Mouse (Mus musculus) midbrain, embryonic 12.5 days (tissue): ENCODE data around the gene Fam32a. TPM values are rescaled to one million over a fixed set of nuclear protein-coding genes. Genes with fewer than 3 reads are reported as not detected.
A peak's percentile ranks its signal among the peaks of the same experiment; 100 is the strongest.

Experiments
- ATAC-seq: fragments of 200-750 bp; cut with Nextera tagmentation; 2 replicates; pipeline ENCODE4 v1.8.0; 2017; ENCODE audit warnings: low read depth, moderate TSS enrichment, moderate library complexity; ENCODE audit not compliant: low FRiP score
- H3K27ac ChIP-seq: fragments of 300-500 bp; sonication (generic); replicated peaks from 2 replicates; pipeline ENCODE4 v1.5.1; 2016; ENCODE audit warnings: mild to moderate bottlenecking
- H3K27me3 ChIP-seq: fragments of 300-500 bp; sonication (generic); 2 replicates; pipeline ENCODE4 v1.6.1; 2016; ENCODE audit warnings: mild to moderate bottlenecking
- H3K36me3 ChIP-seq: fragments of 300-500 bp; sonication (generic); 2 replicates; pipeline ENCODE4 v1.6.1; 2016
- H3K4me1 ChIP-seq: fragments of 300-500 bp; sonication (generic); 2 replicates; pipeline ENCODE4 v1.6.1; 2016
- H3K4me2 ChIP-seq: fragments of 300-500 bp; sonication (generic); replicated peaks from 2 replicates; pipeline ENCODE4 v1.6.1; 2016; ENCODE audit warnings: mild to moderate bottlenecking, moderate library complexity
- H3K4me3 ChIP-seq: fragments of 300-500 bp; sonication (generic); 2 replicates; pipeline ENCODE4 v1.5.1; 2016; ENCODE audit warnings: mild to moderate bottlenecking
- H3K9ac ChIP-seq: fragments of 300-500 bp; sonication (generic); replicated peaks from 2 replicates; pipeline ENCODE4 v1.6.1; 2016; ENCODE audit warnings: mild to moderate bottlenecking, moderate library complexity
- H3K9me3 ChIP-seq: fragments of 300-500 bp; sonication (generic); 2 replicates; pipeline ENCODE4 v1.6.1; 2016; ENCODE audit warnings: mild to moderate bottlenecking
- WGBS: fragments of 180-500 bp; shearing (Covaris S2); methylation state at CpG from one replicate; pipeline ENCODE4 v1.1.7; 2016; 5-methylcytosine and 5-hydroxymethylcytosine counted together
- polyA plus RNA-seq: library from polyadenylated mRNA; unstranded; fragments of >200 nt; fragmentation: Nextera tagmentation; extraction: Ambion mirVana; gene quantifications from 2 replicates; pipeline ENCODE4 v1.2.1, GENCODE M21; 2016

Gene Fam32a
- 87.2 and 89.6 TPM in 2 replicates for polyA plus RNA-seq

DNA sequence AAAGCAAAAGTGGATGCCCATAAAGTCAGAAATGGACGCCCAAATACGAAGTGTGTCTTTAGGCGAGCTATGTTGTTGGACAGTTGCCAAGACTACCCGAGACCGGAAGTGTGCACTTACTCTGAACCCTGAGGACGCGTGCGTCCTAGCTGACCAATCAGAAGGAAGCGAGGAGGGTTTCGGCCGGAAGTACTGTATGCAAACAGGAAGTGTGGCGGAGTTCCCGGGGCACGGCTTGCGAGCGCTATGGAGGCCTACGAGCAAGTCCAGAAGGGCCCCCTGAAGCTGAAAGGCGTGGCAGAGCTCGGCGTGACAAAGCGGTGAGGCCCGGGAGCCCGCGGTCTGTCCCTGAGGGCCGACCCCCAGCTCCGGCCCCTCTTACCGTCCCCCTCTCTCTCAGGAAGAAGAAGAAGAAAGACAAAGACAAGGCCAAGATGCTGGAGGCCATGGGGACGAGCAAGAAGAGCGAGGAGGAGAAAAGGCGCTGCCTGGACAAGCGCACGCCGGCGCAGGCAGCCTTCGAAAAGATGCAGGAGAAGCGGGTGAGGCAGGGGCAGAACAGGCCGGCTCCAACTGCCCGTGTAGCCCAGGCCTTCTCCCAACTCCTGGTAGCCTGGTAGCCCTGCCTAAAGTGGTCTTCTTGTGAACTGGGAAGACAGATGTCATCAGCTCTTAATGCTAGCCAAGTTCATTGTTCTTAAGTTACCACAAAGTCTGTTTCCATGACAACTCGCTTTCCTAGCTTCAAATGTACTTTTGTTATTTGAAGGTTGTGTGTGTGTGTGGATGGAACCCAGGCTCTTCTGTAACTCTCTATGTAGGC is at the start of gene Fam32a:
Fam32a (plus strand) TSS at position 190 of the 823 bp plus-strand sequence.
- Histone ChIP-seq H3K27ac (peak within 1 kb of the TSS; percentile 75), H3K4me1 (peaks cover 14% of the 10 kb centered on the region), H3K4me3 (peak within 1 kb of the TSS; percentile 86), H3K36me3 (peaks cover 34% of the 10 kb centered on the region), H3K9me3 (no peaks in the 10 kb centered on the region), H3K4me2 (peak within 1 kb of the TSS; percentile 92), H3K27me3 (peaks cover 10% of the 10 kb centered on the region; the same call in 1 of the 2 replicates), H3K9ac (peak within 1 kb of the TSS; percentile 82)
- WGBS, result 16% methylated on average over 39 of the region's 39 CpGs
- ATAC-seq, result peak; percentile 99

DNA sequence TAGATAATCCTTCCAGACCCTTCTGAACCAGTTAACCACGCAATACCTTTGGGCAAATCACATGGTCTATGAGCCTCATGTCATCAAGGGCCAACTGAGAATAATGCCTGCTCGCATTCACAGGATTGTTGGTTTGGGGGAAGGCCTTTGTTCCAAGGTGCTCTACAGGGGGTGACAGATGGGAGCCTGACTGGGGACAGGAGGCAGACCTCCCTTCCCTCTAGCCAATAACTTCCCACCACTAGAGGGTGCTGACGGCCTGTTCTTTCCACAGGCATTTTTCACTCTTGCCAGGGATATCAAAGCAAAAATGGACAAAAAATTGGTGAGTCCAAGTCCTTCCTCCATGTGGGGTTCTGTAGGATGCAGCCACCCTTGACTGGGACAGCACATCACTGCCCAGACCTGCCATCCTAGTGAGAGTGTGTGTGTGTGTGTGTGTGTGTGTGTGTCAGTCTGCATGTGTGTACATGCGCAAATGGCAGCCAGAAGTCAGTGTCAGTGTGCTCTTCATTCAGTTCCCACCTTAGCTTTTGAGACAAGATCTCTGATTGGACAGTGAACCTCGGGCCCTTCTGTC is 42.1 kb upstream of the Fam32a start:
- Histone ChIP-seq H3K4me3 (no peak overlapping the region), H3K27me3 (no peaks in the 10 kb centered on the region), H3K36me3 (peaks cover 87% of the 10 kb centered on the region), H3K27ac (no peak overlapping the region), H3K9ac (no peak overlapping the region), H3K4me1 (no peaks in the 10 kb centered on the region), H3K9me3 (no peaks in the 10 kb centered on the region), H3K4me2 (no peak overlapping the region)
- 59% methylated on average over 5 of the region's 5 CpGs for WGBS
- ATAC-seq, result peak; percentile 51; the same call in 1 of the 2 replicates

DNA sequence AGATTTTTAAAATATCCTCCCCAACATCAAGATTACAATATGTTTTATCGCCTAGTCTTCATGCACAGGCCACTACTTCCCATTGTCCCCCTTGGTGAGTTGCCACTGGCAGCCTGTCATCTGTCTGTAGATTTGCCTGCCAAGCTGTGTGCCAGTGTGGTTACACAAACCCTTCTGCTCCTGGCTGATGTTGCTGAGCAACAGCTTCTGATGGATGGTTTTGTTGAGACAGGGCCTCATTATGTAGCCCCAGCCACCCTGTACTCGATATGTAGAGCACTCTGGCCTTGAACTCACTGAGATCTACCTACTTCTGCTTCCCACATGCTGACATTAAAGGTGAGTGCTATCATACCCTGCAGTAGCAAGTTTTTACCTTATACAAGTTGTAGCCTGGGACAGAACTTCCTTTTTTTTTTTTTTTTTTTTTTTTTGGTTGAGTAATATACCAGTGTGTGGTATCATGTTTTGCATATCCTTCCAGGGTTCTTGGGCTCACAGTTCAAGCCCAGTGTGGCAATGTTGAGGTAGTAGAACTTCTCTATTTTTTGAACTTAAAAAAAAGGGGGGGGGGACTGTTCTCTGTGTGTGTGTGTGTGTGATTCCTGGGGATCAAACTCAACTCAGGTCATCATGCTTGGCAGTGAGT is 35.9 kb upstream of the Fam32a start:
- no peak for ATAC-seq

DNA sequence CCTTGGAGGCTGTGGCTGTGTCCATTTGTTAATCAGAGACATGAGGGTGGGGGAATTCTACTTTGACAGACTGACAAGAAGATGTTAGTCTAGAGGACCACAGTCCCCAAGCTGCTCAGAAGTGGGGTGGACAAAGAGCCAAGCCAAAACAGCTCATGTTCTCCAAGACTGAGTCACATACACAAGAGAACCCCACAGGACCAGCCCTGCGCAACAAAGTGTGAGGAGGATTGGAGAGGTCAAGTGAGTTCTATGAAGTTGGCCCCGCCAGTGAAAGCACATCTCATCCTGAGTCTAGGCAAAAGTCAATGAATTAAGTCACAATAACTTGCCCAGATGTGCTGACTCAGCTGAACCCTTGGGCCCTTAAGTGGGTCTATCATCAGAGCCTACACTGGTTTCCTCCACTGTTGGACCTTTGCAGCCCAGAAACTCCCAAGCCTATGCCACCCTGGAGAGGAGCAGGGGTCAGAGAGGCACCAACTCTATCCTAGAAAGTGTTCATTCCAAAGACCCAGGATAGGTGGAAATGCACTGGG is 31.7 kb upstream of the Fam32a start:
- no peak overlapping the region for H3K4me2 ChIP-seq
- no peak overlapping the region for H3K27ac ChIP-seq
- no peaks in the 10 kb centered on the region for H3K36me3 ChIP-seq
- no peaks in the 10 kb centered on the region for H3K27me3 ChIP-seq
- no peak overlapping the region for H3K4me3 ChIP-seq
- no peaks in the 10 kb centered on the region for H3K4me1 ChIP-seq
- no peak overlapping the region for H3K9ac ChIP-seq
- no peaks in the 10 kb centered on the region for H3K9me3 ChIP-seq
- 91% methylated on average over 2 of the region's 2 CpGs for WGBS
- ATAC-seq, result no peak

More for the DNA sequence above, 35.9 kb upstream of the Fam32a start:
- Histone ChIP-seq H3K27ac (no peak overlapping the region), H3K36me3 (peaks cover 37% of the 10 kb centered on the region), H3K27me3 (no peaks in the 10 kb centered on the region), H3K4me3 (no peak overlapping the region), H3K9me3 (no peaks in the 10 kb centered on the region), H3K9ac (no peak overlapping the region), H3K4me1 (no peaks in the 10 kb centered on the region), H3K4me2 (no peak overlapping the region)
- 83% methylated on average over 2 of the region's 2 CpGs for WGBS

DNA sequence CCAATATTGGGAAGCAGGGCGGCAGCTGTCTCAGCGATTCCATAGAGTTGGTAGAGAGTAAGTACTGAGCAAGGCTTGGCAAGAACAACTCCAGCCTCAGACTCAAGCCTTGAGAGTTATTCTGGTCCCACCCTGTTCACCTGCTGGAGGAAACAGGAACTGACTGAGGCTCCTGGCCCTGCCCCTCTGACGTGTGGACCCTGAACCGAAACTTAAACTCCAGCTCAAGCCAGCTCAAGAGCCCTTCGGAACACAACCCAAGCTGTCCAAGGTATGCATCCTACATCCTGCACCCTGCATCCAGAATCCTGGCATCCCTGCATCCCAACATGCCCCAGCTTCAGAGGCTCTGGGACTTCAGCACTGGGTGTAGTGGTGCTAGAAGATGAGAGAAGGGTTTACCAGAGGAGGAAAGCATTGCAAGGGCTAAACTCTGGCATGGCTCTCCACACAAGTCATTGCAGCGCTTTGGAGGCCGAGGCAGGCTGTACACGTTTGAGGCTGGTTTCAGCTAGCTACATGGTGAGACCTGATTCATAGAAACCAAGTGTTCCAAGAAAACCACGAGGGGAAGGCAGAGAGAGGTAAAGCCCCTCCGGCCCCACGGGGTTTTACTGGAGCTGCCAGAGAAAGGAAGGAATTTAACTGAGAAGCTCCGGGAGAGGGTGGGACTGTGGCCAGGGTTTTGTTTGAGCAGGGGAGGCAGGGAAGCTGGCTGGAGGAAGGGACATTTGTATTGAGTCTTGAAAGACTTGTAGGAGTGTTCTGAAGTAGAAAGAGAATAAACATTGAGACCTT is 29.9 kb upstream of the Fam32a start, which contains the start of gene Hsh2d:
Hsh2d (plus strand) TSS at position 222 of the 798 bp plus-strand sequence.
- ATAC-seq, result no peak
- no peaks in the 10 kb centered on the region for H3K4me1 ChIP-seq
- no peaks in the 10 kb centered on the region for H3K36me3 ChIP-seq
- no peak within 1 kb of the TSS for H3K4me3 ChIP-seq
- H3K9ac ChIP-seq, result no peak within 1 kb of the TSS
- no peaks in the 10 kb centered on the region for H3K9me3 ChIP-seq
- H3K4me2 ChIP-seq, result no peak within 1 kb of the TSS
- WGBS, result 72% methylated on average over 12 of the region's 12 CpGs
- H3K27ac ChIP-seq, result no peak within 1 kb of the TSS
- H3K27me3 ChIP-seq, result no peaks in the 10 kb centered on the region

DNA sequence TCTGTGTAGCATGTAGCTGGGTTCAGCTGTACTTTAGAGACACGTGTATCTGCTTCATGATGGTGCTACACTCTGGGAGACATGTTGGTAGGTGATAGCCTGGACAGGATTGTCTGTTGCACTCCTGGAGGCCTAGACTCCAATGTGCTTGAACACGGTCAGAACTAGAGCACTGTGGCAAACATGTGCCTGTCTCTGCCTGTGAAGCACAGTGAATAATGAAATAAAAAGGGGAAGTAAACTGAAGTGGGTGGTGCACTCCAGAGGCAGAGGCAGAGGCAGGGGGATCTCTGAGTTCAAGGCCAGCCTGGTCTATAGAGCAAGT is 29.4 kb upstream of the Fam32a start:
- Histone ChIP-seq H3K4me1 (no peaks in the 10 kb centered on the region), H3K9me3 (no peaks in the 10 kb centered on the region), H3K27ac (no peak overlapping the region), H3K4me2 (no peak overlapping the region), H3K36me3 (no peaks in the 10 kb centered on the region), H3K27me3 (no peaks in the 10 kb centered on the region), H3K9ac (no peak overlapping the region), H3K4me3 (no peak overlapping the region)
- no peak for ATAC-seq
- 92% methylated on average over 2 of the region's 2 CpGs for WGBS

DNA sequence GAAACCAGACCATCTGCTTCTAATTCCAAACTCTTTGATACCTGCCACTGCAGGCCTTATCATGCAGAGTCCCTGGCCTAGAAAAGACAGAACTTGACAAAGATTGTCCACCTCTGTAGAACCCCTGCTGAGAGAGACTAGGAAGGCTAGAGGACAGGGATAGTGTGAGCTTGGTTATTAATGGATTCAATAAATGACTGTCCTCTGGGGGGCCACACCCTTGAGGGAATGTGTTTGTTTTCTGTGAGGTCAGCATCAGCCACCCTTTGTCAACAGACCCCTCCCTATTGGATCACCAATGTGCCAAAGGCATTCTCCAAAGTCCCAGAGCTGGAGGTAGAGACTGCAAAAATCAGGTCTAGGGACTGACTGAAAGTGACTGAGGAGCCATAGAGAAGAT is 27.5 kb upstream of the Fam32a start:
- no peak overlapping the region for H3K27ac ChIP-seq
- H3K4me1 ChIP-seq, result no peaks in the 10 kb centered on the region
- ATAC-seq, result no peak
- H3K4me2 ChIP-seq, result no peak overlapping the region
- no peak overlapping the region for H3K4me3 ChIP-seq
- H3K9me3 ChIP-seq, result no peaks in the 10 kb centered on the region
- no peaks in the 10 kb centered on the region for H3K36me3 ChIP-seq
- H3K27me3 ChIP-seq, result no peaks in the 10 kb centered on the region
- H3K9ac ChIP-seq, result no peak overlapping the region

DNA sequence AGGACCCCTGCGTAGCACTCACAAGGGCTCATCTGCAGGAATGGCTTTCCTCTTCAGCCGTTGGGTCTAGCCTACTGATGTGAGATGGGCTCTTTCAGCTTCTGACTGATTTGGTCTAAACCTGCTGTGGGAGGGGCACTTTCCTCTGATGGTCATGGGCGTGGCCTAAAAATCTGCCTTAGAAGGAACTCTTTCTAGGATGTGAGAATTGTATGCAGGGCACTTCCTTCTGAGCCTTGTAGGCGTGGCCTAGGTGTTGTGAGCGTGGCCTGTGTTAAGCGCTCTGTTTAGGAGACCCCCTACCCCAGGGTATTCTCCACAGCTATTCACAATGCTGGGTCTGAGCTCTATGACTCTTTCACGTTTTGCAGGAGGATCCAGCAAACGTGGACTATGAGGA is 21.5 kb upstream of the Fam32a start:
- Histone ChIP-seq H3K4me2 (no peak overlapping the region), H3K4me1 (no peaks in the 10 kb centered on the region), H3K9ac (no peak overlapping the region), H3K27ac (no peak overlapping the region), H3K9me3 (peaks cover 15% of the 10 kb centered on the region), H3K27me3 (no peaks in the 10 kb centered on the region), H3K36me3 (no peaks in the 10 kb centered on the region), H3K4me3 (no peak overlapping the region)
- ATAC-seq, result no peak
- 67% methylated on average over 8 of the region's 8 CpGs for WGBS

DNA sequence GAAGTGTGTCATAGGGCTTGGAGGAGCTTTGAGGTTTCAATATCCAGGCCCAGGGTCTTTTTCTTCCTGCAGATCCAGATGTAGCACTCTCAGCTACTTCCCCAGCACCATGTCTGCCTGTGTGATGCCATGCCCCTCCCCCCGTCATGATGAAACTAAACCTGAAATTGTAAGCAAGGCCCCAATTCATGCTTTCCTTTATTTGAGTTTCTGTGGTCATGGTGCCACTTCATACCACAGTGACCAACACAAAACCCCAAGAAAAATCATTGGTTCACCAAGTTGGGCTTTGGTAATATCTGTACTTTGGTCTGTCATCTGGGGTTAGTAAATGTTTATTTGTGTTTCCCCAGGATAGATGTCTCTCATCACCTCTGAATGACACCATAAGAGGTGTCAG is 10.9 kb upstream of the Fam32a start:
- ATAC-seq, result no peak
- 80% methylated on average over 1 of the region's 1 CpGs for WGBS
- Histone ChIP-seq H3K4me3 (no peak overlapping the region), H3K4me2 (no peak overlapping the region), H3K4me1 (no peaks in the 10 kb centered on the region), H3K9ac (no peak overlapping the region), H3K36me3 (no peaks in the 10 kb centered on the region), H3K27me3 (peaks cover 5% of the 10 kb centered on the region), H3K27ac (no peak overlapping the region), H3K9me3 (peaks cover 6% of the 10 kb centered on the region; the same call in 1 of the 2 replicates)

DNA sequence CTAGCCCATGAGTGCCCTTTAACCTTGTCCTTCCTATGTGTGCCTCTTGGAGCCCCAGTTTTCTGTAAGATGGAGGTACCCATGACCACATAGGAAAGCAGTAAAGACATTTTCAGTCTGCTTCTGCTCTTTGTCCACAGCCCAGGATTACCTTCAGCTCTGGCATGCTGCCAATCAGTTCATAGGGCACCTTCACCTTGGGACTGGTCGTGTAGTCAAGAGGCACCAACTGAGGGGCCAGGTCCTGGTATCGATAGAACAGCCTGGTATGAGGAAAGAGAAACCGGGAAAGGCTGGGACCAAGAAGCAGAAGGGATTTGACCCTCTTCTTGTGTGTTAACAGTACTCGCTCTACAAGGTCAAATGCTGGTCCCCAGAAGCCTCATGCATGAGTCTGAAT is 9.3 kb upstream of the Fam32a start:
- Histone ChIP-seq H3K36me3 (no peaks in the 10 kb centered on the region), H3K4me1 (no peaks in the 10 kb centered on the region), H3K27ac (no peak overlapping the region), H3K4me3 (no peak overlapping the region), H3K27me3 (peaks cover 10% of the 10 kb centered on the region), H3K4me2 (no peak overlapping the region), H3K9ac (no peak overlapping the region), H3K9me3 (no peaks in the 10 kb centered on the region)
- ATAC-seq, result no peak
- 80% methylated on average over 4 of the region's 4 CpGs for WGBS

DNA sequence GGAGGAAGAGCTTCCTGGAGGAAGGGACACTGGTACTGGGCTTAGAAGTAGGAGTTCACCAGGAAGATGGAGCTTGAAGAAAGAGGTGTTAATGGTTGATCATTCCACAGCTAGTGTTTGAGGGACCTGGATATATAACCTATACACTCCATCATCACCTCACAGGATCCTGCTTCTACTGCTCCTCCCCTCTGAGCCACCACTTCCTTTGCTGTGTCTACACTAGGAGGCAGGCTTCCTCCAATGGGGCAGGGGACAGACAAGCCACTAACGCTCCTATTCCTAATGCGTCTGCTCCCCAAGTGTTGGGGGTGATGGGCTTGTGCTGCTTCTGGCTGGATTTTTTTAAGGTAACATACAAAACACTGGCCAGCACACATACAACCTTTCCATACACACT is 8.8 kb upstream of the Fam32a start:
- Histone ChIP-seq H3K9ac (no peak overlapping the region), H3K4me3 (no peak overlapping the region), H3K27me3 (peaks cover 10% of the 10 kb centered on the region), H3K27ac (no peak overlapping the region), H3K9me3 (no peaks in the 10 kb centered on the region), H3K4me1 (no peaks in the 10 kb centered on the region), H3K4me2 (no peak overlapping the region), H3K36me3 (no peaks in the 10 kb centered on the region)
- no peak for ATAC-seq
- 74% methylated on average over 2 of the region's 2 CpGs for WGBS
